Mouse (Mus musculus) heart, adult 2 months (tissue): ENCODE measurements around the gene Plau. TPM values are rescaled to one million over a fixed set of nuclear protein-coding genes. Genes with fewer than 3 reads are reported as not detected.

ENCODE experiments used
- DNase-seq, 2 experiments: peaks; one replicate each; pipeline ENCODE4 v3.0.0; 2021
- H3K27ac ChIP-seq: fragments of 200-600 bp; 2 replicates; pipeline ENCODE4 v1.8.1; 2022
- H3K27me3 ChIP-seq: fragments of 200-500 bp; 2 replicates; pipeline ENCODE4 v1.6.1; 2012; ENCODE audit warnings: mild to moderate bottlenecking, low read length, inconsistent platforms, mixed read lengths; ENCODE audit not compliant: control insufficient read depth, insufficient read depth
- H3K36me3 ChIP-seq: fragments of 200-500 bp; 2 replicates; pipeline ENCODE4 v1.6.1; 2012; ENCODE audit warnings: low read length, inconsistent platforms; ENCODE audit not compliant: control insufficient read depth, insufficient read depth
- H3K4me1 ChIP-seq: fragments of 200-500 bp; 2 replicates; pipeline ENCODE4 v1.6.1; 2011; ENCODE audit warnings: low read length; ENCODE audit not compliant: control insufficient read depth, insufficient read depth
- H3K4me3 ChIP-seq: fragments of 200-600 bp; 2 replicates; pipeline ENCODE4 v1.8.1; 2022
- H3K79me2 ChIP-seq: fragments of 200-500 bp; replicated peaks from 2 replicates; pipeline ENCODE4 v1.6.1; 2012; ENCODE audit warnings: mild to moderate bottlenecking, inconsistent platforms, low read length, moderate library complexity, mixed read lengths; ENCODE audit not compliant: control insufficient read depth, insufficient read depth
- H3K9ac ChIP-seq: fragments of 200-500 bp; 2 replicates; pipeline ENCODE4 v1.6.1; 2012; ENCODE audit warnings: low read depth, mild to moderate bottlenecking, control low read depth, inconsistent platforms, low read length, mixed read lengths
- CTCF ChIP-seq: fragments of 200-600 bp; IDR thresholded peaks from 2 replicates; pipeline ENCODE4 v1.8.1; 2022; ENCODE audit warnings: antibody characterized with exemption, mild to moderate bottlenecking, moderate library complexity
- EP300 ChIP-seq: fragments of 200-500 bp; IDR thresholded peaks from 2 replicates; pipeline ENCODE4 v1.6.1; 2011; ENCODE audit warnings: low read depth, low read length, control low read depth; ENCODE audit not compliant: insufficient read depth
- POLR2A ChIP-seq: fragments of 200-500 bp; IDR thresholded peaks from 2 replicates; pipeline ENCODE4 v1.6.1; 2011; ENCODE audit warnings: mild to moderate bottlenecking, low read depth, low read length, control low read depth; ENCODE audit not compliant: insufficient read depth
- WGBS: fragments of 180-500 bp; shearing (Covaris S2); methylation state at CpG from one replicate; pipeline ENCODE4 v1.1.7; 2018; 5-methylcytosine and 5-hydroxymethylcytosine counted together
- intact Hi-C: fragments of 180-260 bp; cut with DNase I; formaldehyde crosslinking; loops from one replicate; pipeline ENCODE4 v1.15.1; 2025
- polyA plus RNA-seq: library from polyadenylated mRNA; depleted of rRNA; stranded (reverse); fragments of >200 nt; gene quantifications from 2 replicates; pipeline ENCODE4 v1.2.3, GENCODE M21; 2012
- total RNA-seq, 2 experiments: library from RNA; stranded (reverse); gene quantifications; 2 replicates each; pipeline ENCODE4 v1.2.3; 2021

The Plau gene
- total and polyA plus RNA-seq, 3 experiments, result 1.8 to 6.2 (median 3.4) TPM

DNA sequence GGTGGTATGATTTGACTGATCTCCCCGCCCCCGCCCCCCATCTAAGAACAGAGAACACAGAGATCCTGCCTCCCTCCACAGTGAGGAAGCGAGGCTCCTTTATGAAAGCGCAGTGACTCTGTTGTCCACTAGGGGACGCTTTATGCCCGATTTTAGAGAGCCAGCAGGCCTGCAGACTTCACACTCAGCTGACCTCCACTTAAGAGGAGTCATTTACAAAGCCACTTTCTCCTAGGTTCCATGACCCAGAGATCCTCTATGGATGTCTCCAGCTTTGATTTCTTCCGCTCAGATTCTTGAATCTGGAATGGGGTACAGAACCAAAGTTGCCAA, 32.9 kb upstream of the Plau start:
- Histone ChIP-seq H3K4me1 (peaks cover 15% of the 10 kb centered on the region), H3K9ac (no peak overlapping the region), H3K79me2 (no peaks in the 10 kb centered on the region), H3K4me3 (no peak overlapping the region), H3K27me3 (no peaks in the 10 kb centered on the region), H3K27ac (peak overlapping the region; percentile 8; the same call in 1 of the 2 replicates), H3K36me3 (no peaks in the 10 kb centered on the region)
- TF ChIP-seq CTCF, result peak; percentile 89
- TF ChIP-seq POLR2A, result no peak
- TF ChIP-seq EP300, result peak; percentile 99
- peak; percentile 81 to 83 for DNase-seq
- WGBS, result 6% methylated on average over 7 of the region's 7 CpGs
- intact Hi-C loops, result loop anchor here (1.0 to 10.0 kb wide), 3 partner anchors 70 to 311 kb away; no protein-coding TSS in a partner anchor

DNA sequence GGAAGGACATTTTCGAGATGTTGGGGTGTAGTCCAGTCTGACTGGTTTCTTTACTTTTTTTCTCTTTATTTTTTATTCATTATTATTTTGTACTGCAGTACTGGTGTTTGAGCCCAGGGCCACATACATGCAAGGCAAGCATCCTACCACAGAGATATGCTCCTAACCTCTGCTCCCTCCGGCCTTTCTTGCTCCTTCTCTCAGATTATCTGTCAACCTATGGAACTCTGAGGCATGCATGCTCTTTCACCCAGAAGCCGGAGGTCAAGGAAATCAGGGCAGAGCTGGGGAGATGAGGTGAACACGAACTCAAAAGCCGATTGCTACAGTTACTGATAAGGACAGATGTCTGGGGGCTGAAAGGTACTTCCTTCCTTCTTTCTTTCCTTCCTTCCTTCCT, 32.0 kb upstream of the Plau start:
- no peak overlapping the region for H3K9ac ChIP-seq
- no peak for DNase-seq
- no peak overlapping the region for H3K4me3 ChIP-seq
- H3K27me3 ChIP-seq, result no peaks in the 10 kb centered on the region
- H3K27ac ChIP-seq, result peak overlapping the region; percentile 24; the same call in 1 of the 2 replicates
- no peaks in the 10 kb centered on the region for H3K79me2 ChIP-seq
- intact Hi-C loops, result loop anchor here (2.0 to 10.0 kb wide), 4 partner anchors 124 to 310 kb away; partner anchors contain the start of gene Vcl
- H3K4me1 ChIP-seq, result peaks cover 15% of the 10 kb centered on the region
- TF ChIP-seq CTCF (no peak), EP300 (no peak), POLR2A (no peak)
- no peaks in the 10 kb centered on the region for H3K36me3 ChIP-seq
- WGBS, result 49% methylated on average over 5 of the region's 5 CpGs

DNA sequence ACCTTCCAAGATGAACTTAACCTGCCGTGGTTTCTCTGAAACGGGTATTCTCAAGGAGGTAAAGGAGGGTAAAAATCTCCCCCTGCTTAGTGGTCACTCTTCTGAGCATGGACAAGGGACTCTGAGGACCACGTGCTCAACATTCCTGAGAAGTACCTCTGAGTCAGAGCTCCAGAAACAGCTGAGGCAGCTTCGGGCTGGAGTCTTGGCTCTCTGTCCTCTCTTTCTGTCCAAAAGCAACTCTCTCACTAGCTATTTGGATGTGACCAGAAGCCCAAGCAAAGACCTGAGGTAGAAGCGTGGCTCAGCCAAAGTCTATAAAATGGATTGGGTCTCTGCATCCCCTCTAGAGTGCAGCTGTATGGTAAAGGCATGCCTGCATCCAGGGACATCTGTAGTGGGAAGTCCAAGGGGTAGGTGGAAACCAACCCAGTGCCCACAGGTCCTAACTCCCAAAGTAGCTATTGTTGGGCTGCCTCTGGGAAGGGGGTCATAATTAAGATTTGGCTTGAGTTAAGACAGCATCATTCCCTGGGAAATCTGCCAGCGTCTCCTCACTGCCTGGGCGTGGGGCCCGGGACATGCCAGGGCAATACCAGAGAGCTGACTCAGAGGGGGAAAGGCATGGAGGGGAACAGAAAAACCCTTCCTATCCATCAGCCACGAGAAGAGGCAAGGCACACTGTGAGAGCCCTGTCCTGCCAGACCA, 31.3 kb upstream of the Plau start:
- intact Hi-C loops, result loop anchor here (2.0 to 10.0 kb wide), 4 partner anchors 124 to 310 kb away; partner anchors contain the start of gene Vcl
- 13% methylated on average over 9 of the region's 9 CpGs for WGBS
- H3K4me1 ChIP-seq, result peaks cover 15% of the 10 kb centered on the region
- no peaks in the 10 kb centered on the region for H3K79me2 ChIP-seq
- H3K27me3 ChIP-seq, result no peaks in the 10 kb centered on the region
- peak; percentile 80 to 87 for DNase-seq
- no peaks in the 10 kb centered on the region for H3K36me3 ChIP-seq
- no peak overlapping the region for H3K4me3 ChIP-seq
- no peak for TF ChIP-seq CTCF
- no peak for TF ChIP-seq POLR2A
- 0 out of 2 replicates have a peak, but pooled peaks have one; percentile 17 for TF ChIP-seq EP300
- H3K9ac ChIP-seq, result no peak overlapping the region
- peak overlapping the region; percentile 24 for H3K27ac ChIP-seq

DNA sequence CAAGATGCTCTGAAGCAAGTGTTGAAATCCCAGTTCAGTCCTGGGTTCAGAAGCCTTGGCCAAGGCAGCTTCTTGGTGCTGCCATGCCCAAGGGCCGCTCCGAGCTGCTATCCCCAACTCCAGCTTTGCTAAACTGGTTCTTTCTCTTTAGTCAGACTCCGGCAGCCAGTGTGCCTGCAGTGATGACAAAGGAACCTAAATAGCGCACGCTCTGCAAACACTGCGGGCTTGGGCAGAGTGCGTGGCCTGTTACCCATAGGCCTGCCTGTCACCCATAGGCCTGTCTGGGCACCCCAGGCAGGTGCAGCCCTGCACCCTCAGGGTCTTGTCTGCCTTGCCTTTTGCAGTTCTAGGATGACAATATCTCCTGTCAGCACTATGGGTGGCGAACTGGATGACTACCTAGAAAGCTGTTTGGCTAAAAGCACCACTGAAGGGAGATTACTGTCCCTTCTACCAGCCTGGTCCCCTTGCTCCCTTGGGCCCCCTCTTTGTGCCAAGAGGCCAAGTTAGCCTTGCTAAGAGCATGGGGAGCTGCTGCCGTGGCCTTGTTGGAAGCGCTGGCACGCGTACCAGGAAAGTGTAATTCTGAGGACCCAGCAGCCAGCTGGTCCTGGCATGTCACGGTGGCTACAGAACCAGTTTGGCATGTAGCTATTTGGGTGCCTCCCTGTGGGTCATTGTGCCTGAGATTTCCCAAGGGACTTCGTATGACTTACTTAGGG, 30.2 kb upstream of the Plau start:
- Histone ChIP-seq H3K4me3 (no peak overlapping the region), H3K27me3 (no peaks in the 10 kb centered on the region), H3K4me1 (peaks cover 15% of the 10 kb centered on the region), H3K27ac (peak overlapping the region; percentile 1; the same call in 1 of the 2 replicates), H3K9ac (no peak overlapping the region), H3K36me3 (no peaks in the 10 kb centered on the region), H3K79me2 (no peaks in the 10 kb centered on the region)
- 84% methylated on average over 14 of the region's 14 CpGs for WGBS
- TF ChIP-seq EP300, result no peak
- no peak for TF ChIP-seq POLR2A
- TF ChIP-seq CTCF, result no peak
- peak in 1 of 2 experiments; percentile 53 for DNase-seq
- intact Hi-C loops, result loop anchor here (10.0 kb wide), 2 partner anchors 219 to 309 kb away; no protein-coding TSS in a partner anchor

DNA sequence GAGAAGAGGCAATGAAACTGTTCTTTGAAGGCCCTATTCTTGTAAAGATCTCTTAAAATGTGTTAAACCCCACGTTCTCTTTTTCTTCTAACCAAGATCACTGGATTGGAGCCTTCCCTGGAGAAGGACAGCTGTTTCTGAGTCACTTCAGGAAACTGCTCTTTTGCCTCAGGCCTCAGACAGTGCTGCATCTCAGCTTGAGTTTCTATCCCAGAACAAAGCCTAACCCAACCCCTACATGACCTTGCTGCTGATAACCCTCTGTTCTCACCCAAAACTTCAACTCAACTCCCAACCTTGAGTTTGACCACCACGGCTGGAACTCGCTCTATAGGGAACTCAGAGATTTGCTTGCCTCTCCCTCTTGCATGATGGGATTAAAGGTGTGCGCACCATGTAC, 27.1 kb upstream of the Plau start:
- H3K9ac ChIP-seq, result no peak overlapping the region
- H3K79me2 ChIP-seq, result no peaks in the 10 kb centered on the region
- no peaks in the 10 kb centered on the region for H3K36me3 ChIP-seq
- intact Hi-C loops, result loop anchor here (10.0 kb wide), 2 partner anchors 215 to 305 kb away; no protein-coding TSS in a partner anchor
- 81% methylated on average over 4 of the region's 4 CpGs for WGBS
- H3K4me1 ChIP-seq, result peaks cover 12% of the 10 kb centered on the region
- no peak for DNase-seq
- TF ChIP-seq CTCF (no peak), POLR2A (no peak), EP300 (no peak)
- H3K27me3 ChIP-seq, result no peaks in the 10 kb centered on the region
- no peak overlapping the region for H3K27ac ChIP-seq
- H3K4me3 ChIP-seq, result no peak overlapping the region

DNA sequence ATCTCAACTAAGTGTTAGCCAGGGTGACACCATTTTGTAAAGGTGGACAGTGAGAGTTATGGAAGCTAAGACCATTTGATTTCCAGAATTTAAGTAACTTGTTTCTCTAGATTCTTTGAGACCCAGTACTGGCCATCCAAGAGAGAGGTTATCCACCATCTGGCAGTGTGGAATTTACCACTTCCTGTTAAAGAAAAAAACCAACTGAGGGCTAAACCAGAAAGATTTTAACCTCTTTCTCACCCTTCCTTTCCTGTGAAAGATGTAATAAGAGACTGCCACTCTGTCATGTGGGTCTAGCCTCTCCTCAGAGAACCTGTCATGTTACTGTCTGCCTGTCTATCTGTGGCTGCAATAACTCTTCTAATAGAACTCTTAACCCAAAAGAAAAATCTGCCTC, 26.6 kb upstream of the Plau start:
- Histone ChIP-seq H3K27ac (no peak overlapping the region), H3K79me2 (no peaks in the 10 kb centered on the region), H3K9ac (no peak overlapping the region), H3K4me1 (peaks cover 9% of the 10 kb centered on the region), H3K36me3 (no peaks in the 10 kb centered on the region), H3K4me3 (no peak overlapping the region), H3K27me3 (no peaks in the 10 kb centered on the region)
- TF ChIP-seq CTCF, result no peak
- no peak for TF ChIP-seq EP300
- TF ChIP-seq POLR2A, result no peak
- intact Hi-C loops, result loop anchor here (10.0 kb wide), 2 partner anchors 215 to 305 kb away; no protein-coding TSS in a partner anchor
- DNase-seq, result no peak
